Mouse (Mus musculus) spleen, adult 2 months (tissue): ENCODE measurements around the gene Kifc3.

Experiments used
- CTCF ChIP-seq: fragments of 200-500 bp; IDR thresholded peaks from 2 replicates; pipeline ENCODE4 v1.5.1; 2011; ENCODE audit warnings: mild to moderate bottlenecking, inconsistent platforms; ENCODE audit not compliant: insufficient read depth, insufficient read length, insufficient replicate concordance; ENCODE audit errors: extremely low read depth
- POLR2A ChIP-seq: fragments of 200-500 bp; IDR thresholded peaks from 2 replicates; pipeline ENCODE4 v1.6.1; 2011; ENCODE audit warnings: low read depth, low read length, inconsistent platforms

- TF ChIP-seq CTCF (no peak), POLR2A (no peak)
Observed at GRCm38 (mm10) chr8:95242099-95242825, 39.6 kb upstream of the Kifc3 start.
